Mouse (Mus musculus) kidney, adult 2 months (tissue): Measurements from ENCODE around the gene Otop3.

Experiments
- CTCF ChIP-seq: fragments of 200-500 bp; conservative IDR thresholded peaks from 2 replicates; pipeline ENCODE4 v1.5.1; 2011; ENCODE audit warnings: low read depth, mild to moderate bottlenecking, control low read depth, low read length, moderate library complexity, mixed read lengths; ENCODE audit not compliant: insufficient read depth, insufficient read length
- POLR2A ChIP-seq: fragments of 200-500 bp; IDR thresholded peaks from one replicate; pipeline ENCODE4 v1.6.1; 2011; ENCODE audit warnings: low read depth, low read length, control low read depth

GRCm38 (mm10) chr11:115306863-115307262 is 27.7 kb upstream of the Otop3 start, which contains the start of gene Otop2:
- no peak for TF ChIP-seq POLR2A
- no peak for TF ChIP-seq CTCF
